Mouse (Mus musculus): Measurements from ENCODE around the gene Gm1113. TPM values are rescaled to one million over a fixed set of nuclear protein-coding genes. Genes with fewer than 3 reads are reported as not detected.

Gm1113 gene
- polyA plus RNA-seq, 1 experiment from 2014 or later = not detected

GRCm38 (mm10) chr9:35493033-35493732, 24.9 kb downstream of the Gm1113 start:
- peaks cover 41% of the 10 kb centered on the region for H3K36me3 ChIP-seq (replicated peaks; ENCODE audit: control insufficient read depth, insufficient read depth)
- H3K4me1 ChIP-seq (replicated peaks; ENCODE audit: control insufficient read depth, insufficient read depth, low read length) = peaks cover 5% of the 10 kb centered on the region
- H3K9me3 ChIP-seq (ENCODE audit: control insufficient read depth, low read length) = no peaks in the 10 kb centered on the region
- no peak; the same call in 1 of the 2 replicates for ATAC-seq (ENCODE audit: low FRiP score)
- no peaks in the 10 kb centered on the region for H3K27me3 ChIP-seq (ENCODE audit: control insufficient read depth, insufficient read depth, low read length)
- H3K4me3 ChIP-seq (replicated peaks; ENCODE audit: low read length) = no peak overlapping the region
- DNase-seq (ENCODE audit: low spot score) = no peak
- H3K4me2 ChIP-seq (replicated peaks) = no peak overlapping the region
- no peak overlapping the region for H3K27ac ChIP-seq
- WGBS = 45% methylated on average over 7 of the region's 7 CpGs
- no peak overlapping the region for H3K9ac ChIP-seq

DNA sequence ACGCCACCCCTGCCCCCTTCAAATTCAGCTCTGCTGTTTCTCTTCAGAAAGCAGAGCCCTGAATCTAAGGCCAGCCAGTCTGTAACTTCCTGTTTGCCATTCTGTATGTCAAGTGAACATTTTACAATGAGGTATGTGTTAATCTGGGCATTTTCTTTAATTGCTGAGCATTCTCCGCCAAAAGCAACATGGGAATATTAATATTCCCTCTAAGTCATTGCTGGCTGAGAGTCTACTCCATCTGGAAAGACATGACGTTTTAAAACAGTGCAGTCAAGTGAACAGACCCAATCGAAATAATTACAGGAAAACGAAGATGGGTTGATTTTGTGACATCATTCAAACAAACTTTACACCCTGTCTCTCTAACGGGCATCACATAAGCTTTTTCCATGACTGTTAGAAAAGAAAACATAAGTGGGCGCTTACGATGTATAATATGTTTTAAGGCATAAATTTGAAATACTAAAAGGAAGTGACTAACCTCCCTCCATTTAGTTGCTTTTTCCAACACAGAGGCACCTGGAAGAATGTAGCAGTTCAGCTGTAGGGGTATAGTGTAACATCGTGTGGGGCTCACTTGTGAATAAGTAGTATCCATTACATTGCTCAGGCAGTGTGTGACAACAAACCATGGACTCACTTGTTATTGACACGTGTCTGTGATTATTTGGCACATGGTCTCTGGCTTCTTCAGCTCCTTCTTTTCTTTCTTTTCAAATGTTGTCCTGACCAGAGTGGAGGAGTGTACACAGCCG, 26.8 kb downstream of the Gm1113 start:
- Histone ChIP-seq H3K9ac (no peak overlapping the region), H3K4me2 (replicated peaks) (no peak overlapping the region), H3K27me3 (ENCODE audit: control insufficient read depth, insufficient read depth, low read length) (no peaks in the 10 kb centered on the region), H3K27ac (no peak overlapping the region), H3K4me1 (replicated peaks; ENCODE audit: control insufficient read depth, insufficient read depth, low read length) (peaks cover 5% of the 10 kb centered on the region), H3K9me3 (ENCODE audit: control insufficient read depth, low read length) (no peaks in the 10 kb centered on the region), H3K4me3 (replicated peaks; ENCODE audit: low read length) (no peak overlapping the region), H3K36me3 (replicated peaks; ENCODE audit: control insufficient read depth, insufficient read depth) (peaks cover 57% of the 10 kb centered on the region)
- DNase-seq (ENCODE audit: low spot score) (no peak), ATAC-seq (ENCODE audit: low FRiP score) (no peak)
- 80% methylated on average over 11 of the region's 11 CpGs for WGBS

DNA sequence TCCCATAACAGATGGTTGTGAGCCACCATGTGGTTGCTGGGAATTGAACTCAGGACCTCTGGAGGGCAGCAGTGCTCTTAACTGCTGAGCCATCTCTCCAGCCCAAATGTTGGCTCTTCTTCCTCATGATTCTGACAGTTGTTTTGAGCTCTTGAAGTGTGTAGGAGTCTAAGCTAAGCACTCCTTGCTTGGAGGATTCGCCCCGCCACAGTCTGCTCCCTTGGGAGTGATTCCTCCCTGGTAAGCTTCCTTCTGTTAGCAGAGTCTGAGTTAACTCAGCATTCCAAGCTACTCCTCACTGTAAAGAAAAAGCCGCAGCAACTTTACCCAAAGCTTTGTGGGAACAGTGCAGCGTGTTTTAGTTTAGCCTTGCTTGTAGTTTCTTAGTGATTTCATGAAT, 29.6 kb downstream of the Gm1113 start:
- Histone ChIP-seq H3K36me3 (replicated peaks; ENCODE audit: control insufficient read depth, insufficient read depth) (peaks cover 60% of the 10 kb centered on the region), H3K27me3 (ENCODE audit: control insufficient read depth, insufficient read depth, low read length) (no peaks in the 10 kb centered on the region), H3K4me3 (replicated peaks; ENCODE audit: low read length) (no peak overlapping the region), H3K4me1 (replicated peaks; ENCODE audit: control insufficient read depth, insufficient read depth, low read length) (no peaks in the 10 kb centered on the region), H3K9me3 (ENCODE audit: control insufficient read depth, low read length) (no peaks in the 10 kb centered on the region), H3K9ac (no peak overlapping the region), H3K27ac (no peak overlapping the region), H3K4me2 (replicated peaks) (no peak overlapping the region)
- DNase-seq (ENCODE audit: low spot score) = no peak
- 94% methylated on average over 4 of the region's 4 CpGs for WGBS
- ATAC-seq (ENCODE audit: low FRiP score) = no peak

- no peak for ATAC-seq (ENCODE audit: low FRiP score)
- H3K27ac ChIP-seq = no peak overlapping the region
- no peak overlapping the region for H3K4me2 ChIP-seq (replicated peaks)
- H3K9me3 ChIP-seq (ENCODE audit: control insufficient read depth, low read length) = no peaks in the 10 kb centered on the region
- no peak overlapping the region for H3K9ac ChIP-seq
- no peaks in the 10 kb centered on the region for H3K4me1 ChIP-seq (replicated peaks; ENCODE audit: control insufficient read depth, insufficient read depth, low read length)
- WGBS = 90% methylated on average over 13 of the region's 13 CpGs
- peaks cover 74% of the 10 kb centered on the region for H3K36me3 ChIP-seq (replicated peaks; ENCODE audit: control insufficient read depth, insufficient read depth)
- H3K27me3 ChIP-seq (ENCODE audit: control insufficient read depth, insufficient read depth, low read length) = no peaks in the 10 kb centered on the region
- no peak for DNase-seq (ENCODE audit: low spot score)
- no peak overlapping the region for H3K4me3 ChIP-seq (replicated peaks; ENCODE audit: low read length)
Measured at GRCm38 (mm10) chr9:35486616-35487015, 31.5 kb downstream of the Gm1113 start.

- Histone ChIP-seq H3K36me3 (replicated peaks; ENCODE audit: control insufficient read depth, insufficient read depth) (peaks cover 67% of the 10 kb centered on the region), H3K9me3 (ENCODE audit: control insufficient read depth, low read length) (no peaks in the 10 kb centered on the region), H3K27ac (no peak overlapping the region), H3K4me2 (replicated peaks) (no peak overlapping the region), H3K9ac (no peak overlapping the region), H3K4me1 (replicated peaks; ENCODE audit: control insufficient read depth, insufficient read depth, low read length) (no peaks in the 10 kb centered on the region), H3K27me3 (ENCODE audit: control insufficient read depth, insufficient read depth, low read length) (no peaks in the 10 kb centered on the region), H3K4me3 (replicated peaks; ENCODE audit: low read length) (no peak overlapping the region)
- no peak for ATAC-seq (ENCODE audit: low FRiP score)
- 89% methylated on average over 3 of the region's 3 CpGs for WGBS
- DNase-seq (ENCODE audit: low spot score) = no peak
Measured at GRCm38 (mm10) chr9:35483949-35484348, 34.1 kb downstream of the Gm1113 start.

DNA sequence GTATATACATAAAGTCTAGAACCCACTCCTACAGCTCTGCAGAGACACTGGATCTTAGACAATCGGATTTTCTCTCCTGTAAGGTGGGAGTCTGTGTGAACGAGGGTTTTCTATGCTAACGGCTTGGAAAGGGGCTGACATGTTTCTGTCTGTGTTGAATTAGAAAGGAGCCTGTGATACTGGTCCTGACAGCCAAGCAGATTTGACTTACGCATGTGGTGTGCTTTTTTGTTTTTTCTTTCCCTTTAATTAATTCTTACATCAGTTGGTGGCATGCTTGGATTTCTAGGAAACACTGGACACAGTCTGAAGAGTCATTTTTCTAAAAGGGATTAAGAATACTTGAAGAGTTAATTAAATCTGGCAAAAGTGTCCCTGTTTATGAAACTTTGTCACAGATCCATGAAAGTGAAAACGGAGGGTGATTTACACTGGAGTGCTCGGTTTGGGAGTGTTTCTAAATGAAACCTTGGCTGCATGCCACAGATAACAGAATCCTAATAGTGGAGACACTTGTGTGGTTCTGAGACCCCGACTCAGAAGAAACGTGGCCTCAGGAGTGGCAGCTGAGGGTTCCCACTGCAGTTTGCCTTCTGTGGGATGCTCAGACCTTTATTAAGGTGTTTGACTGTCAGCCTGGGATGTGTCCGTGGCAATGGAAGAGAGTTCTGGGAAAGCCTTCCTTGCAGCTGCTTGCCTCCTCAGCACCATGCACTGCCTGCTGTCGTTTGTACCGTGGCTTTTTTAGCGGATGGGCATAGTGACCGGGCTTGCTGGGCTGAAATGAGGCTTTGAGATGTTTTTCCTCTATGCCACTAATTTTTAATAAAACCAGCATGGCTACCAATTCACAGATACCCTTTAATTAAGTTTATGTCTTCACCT, 35.8 kb downstream of the Gm1113 start:
- DNase-seq (ENCODE audit: low spot score) = no peak
- WGBS = 69% methylated on average over 13 of the region's 13 CpGs
- H3K36me3 ChIP-seq (replicated peaks; ENCODE audit: control insufficient read depth, insufficient read depth) = peaks cover 74% of the 10 kb centered on the region

GRCm38 (mm10) chr9:35479456-35479855, 38.6 kb downstream of the Gm1113 start:
- H3K9ac ChIP-seq = no peak overlapping the region
- DNase-seq (ENCODE audit: low spot score) = no peak
- 94% methylated on average over 6 of the region's 6 CpGs for WGBS
- no peaks in the 10 kb centered on the region for H3K27me3 ChIP-seq (ENCODE audit: control insufficient read depth, insufficient read depth, low read length)
- H3K4me3 ChIP-seq (replicated peaks; ENCODE audit: low read length) = no peak overlapping the region
- H3K4me2 ChIP-seq (replicated peaks) = no peak overlapping the region
- no peak overlapping the region for H3K27ac ChIP-seq
- H3K36me3 ChIP-seq (replicated peaks; ENCODE audit: control insufficient read depth, insufficient read depth) = peaks cover 70% of the 10 kb centered on the region
- no peaks in the 10 kb centered on the region for H3K4me1 ChIP-seq (replicated peaks; ENCODE audit: control insufficient read depth, insufficient read depth, low read length)
- no peaks in the 10 kb centered on the region for H3K9me3 ChIP-seq (ENCODE audit: control insufficient read depth, low read length)
- ATAC-seq (ENCODE audit: low FRiP score) = no peak

More for the DNA sequence above, 35.8 kb downstream of the Gm1113 start:
- Histone ChIP-seq H3K4me2 (replicated peaks) (no peak overlapping the region), H3K27me3 (ENCODE audit: control insufficient read depth, insufficient read depth, low read length) (no peaks in the 10 kb centered on the region), H3K4me3 (replicated peaks; ENCODE audit: low read length) (no peak overlapping the region), H3K9ac (no peak overlapping the region), H3K9me3 (ENCODE audit: control insufficient read depth, low read length) (no peaks in the 10 kb centered on the region), H3K4me1 (replicated peaks; ENCODE audit: control insufficient read depth, insufficient read depth, low read length) (no peaks in the 10 kb centered on the region), H3K27ac (no peak overlapping the region)
- no peak for ATAC-seq (ENCODE audit: low FRiP score)

DNA sequence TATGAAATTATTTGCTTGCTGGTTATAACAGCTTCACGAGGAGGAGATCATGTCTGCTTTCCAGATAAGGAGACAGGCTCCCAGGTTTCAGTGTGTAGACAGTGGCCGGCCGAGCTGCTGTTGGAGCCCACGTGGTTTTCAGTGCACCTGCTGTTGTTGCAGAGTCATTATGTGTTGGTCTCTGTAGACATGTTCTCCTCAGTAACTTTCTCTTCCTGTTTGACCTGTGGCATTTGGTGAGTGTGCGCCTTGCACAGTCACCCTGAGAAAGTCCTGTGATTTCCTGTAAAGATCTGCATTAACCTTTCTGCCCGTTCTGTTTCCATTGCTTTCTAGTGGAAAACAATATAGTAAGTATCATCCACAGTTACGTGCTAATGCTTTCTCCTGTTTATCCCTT, 42.7 kb downstream of the Gm1113 start:
- ATAC-seq (ENCODE audit: low FRiP score) (no peak), DNase-seq (ENCODE audit: low spot score) (no peak)

GRCm38 (mm10) chr9:35474104-35474724, 43.9 kb downstream of the Gm1113 start:
- Histone ChIP-seq H3K27me3 (ENCODE audit: control insufficient read depth, insufficient read depth, low read length) (no peaks in the 10 kb centered on the region), H3K4me1 (replicated peaks; ENCODE audit: control insufficient read depth, insufficient read depth, low read length) (no peaks in the 10 kb centered on the region), H3K9me3 (ENCODE audit: control insufficient read depth, low read length) (no peaks in the 10 kb centered on the region), H3K4me3 (replicated peaks; ENCODE audit: low read length) (no peak overlapping the region), H3K4me2 (replicated peaks) (no peak overlapping the region), H3K9ac (no peak overlapping the region), H3K36me3 (replicated peaks; ENCODE audit: control insufficient read depth, insufficient read depth) (peaks cover 63% of the 10 kb centered on the region), H3K27ac (no peak overlapping the region)
- WGBS = 89% methylated on average over 10 of the region's 10 CpGs
- ATAC-seq (ENCODE audit: low FRiP score) (no peak), DNase-seq (ENCODE audit: low spot score) (no peak)

More for the DNA sequence above, 42.7 kb downstream of the Gm1113 start:
- H3K9ac ChIP-seq = no peak overlapping the region
- no peak overlapping the region for H3K27ac ChIP-seq
- H3K4me3 ChIP-seq (replicated peaks; ENCODE audit: low read length) = no peak overlapping the region
- H3K4me2 ChIP-seq (replicated peaks) = no peak overlapping the region
- H3K4me1 ChIP-seq (replicated peaks; ENCODE audit: control insufficient read depth, insufficient read depth, low read length) = no peaks in the 10 kb centered on the region
- H3K27me3 ChIP-seq (ENCODE audit: control insufficient read depth, insufficient read depth, low read length) = no peaks in the 10 kb centered on the region
- H3K9me3 ChIP-seq (ENCODE audit: control insufficient read depth, low read length) = no peaks in the 10 kb centered on the region
- H3K36me3 ChIP-seq (replicated peaks; ENCODE audit: control insufficient read depth, insufficient read depth) = peaks cover 69% of the 10 kb centered on the region
- 91% methylated on average over 7 of the region's 7 CpGs for WGBS
